Mouse (Mus musculus) right cerebral cortex, postnatal 36 days (tissue): ENCODE results near the gene Proser1.

Experiments used
- DNase-seq, 2 experiments: peaks; one replicate each; pipeline ENCODE4 v3.0.0; 2022; ENCODE audit warnings: low spot score in 2 of 2, mixed read lengths in 1 of 2

Gene Proser1

DNA sequence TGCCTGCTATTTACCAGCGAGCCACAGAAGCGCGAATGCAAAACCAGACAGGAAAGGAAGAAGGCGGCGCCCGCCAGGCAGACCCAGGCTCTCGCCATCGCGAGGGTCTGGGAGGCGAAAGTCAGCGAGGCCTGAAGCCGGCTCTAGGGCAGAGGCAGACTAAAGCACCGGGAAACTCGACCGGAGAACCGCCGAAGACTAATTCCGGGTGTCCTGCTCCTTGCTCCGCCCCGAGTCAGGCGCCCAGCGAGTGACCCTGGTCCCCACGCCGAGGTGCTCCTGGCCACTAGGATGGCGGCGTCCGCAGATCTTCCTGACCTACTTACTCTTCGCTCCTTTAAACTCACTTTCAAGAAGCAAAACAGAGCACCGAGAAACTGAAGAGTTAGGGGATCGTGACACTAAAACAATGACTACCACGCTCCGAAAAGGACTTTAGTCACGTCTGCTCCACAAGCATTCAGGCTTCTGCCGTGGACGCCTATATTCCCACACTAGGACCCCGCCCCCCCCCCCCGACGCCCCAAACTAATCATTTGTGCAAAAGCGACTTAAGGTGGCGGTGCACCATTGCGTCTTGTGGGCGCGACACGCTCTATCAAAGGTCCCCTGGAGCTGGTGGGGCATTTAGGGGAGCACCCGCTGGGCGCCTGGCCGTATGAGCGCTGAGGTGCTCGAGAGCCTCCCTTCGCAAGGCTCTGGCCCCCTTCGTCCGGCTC, at the start of gene Proser1, which contains the start of gene Nhlrc3:
TSS of gene Proser1 (plus strand) at position 621 of the 719 bp plus-strand sequence.
TSS of gene Nhlrc3 (minus strand) at position 287 of the 719 bp plus-strand sequence.
- peak; percentile 91 to 96 for DNase-seq

DNA sequence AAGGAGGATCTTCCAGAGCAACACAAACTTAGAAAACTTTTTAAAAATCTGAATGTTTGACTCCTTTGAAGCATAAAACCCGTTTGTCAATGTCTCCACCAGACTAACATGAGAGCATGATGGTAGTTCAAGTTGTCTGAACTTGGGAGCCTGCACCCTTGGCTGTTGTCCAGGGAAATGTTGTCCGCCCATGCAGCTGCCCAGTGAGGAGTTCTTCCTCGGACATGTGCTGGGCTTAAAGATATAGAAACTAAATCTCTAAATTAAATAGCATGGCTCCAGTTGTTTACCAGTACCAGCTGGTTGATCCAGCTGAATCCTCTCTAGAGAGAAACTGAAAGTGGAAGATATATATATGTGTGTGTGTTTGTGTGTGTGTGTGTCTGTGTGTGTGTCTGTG, 49.5 kb upstream of the Proser1 start:
- no peak for DNase-seq

DNA sequence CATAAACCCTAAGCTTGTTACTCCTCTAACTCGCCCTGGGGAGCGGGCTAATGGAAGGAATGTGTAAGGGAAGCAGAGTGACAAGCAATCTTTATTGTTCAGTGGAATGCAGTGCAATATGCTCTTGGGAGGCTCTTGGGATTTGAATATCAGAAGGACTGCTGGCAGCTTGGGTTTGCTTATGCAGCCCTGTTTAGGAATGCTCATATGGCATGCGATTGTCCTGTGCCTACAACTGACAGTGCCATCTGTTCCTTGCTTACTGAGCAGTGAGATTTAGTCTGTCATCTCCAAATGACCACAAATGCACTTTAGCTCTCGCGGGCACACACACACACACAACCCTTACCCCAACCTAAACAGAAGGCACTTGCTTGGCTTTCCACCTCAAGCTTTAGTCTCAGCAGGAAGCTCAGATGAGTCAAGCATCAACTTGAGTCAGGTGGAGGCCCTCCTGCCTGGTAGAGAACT, 47.4 kb upstream of the Proser1 start:
- DNase-seq = peak; percentile 5 to 14

DNA sequence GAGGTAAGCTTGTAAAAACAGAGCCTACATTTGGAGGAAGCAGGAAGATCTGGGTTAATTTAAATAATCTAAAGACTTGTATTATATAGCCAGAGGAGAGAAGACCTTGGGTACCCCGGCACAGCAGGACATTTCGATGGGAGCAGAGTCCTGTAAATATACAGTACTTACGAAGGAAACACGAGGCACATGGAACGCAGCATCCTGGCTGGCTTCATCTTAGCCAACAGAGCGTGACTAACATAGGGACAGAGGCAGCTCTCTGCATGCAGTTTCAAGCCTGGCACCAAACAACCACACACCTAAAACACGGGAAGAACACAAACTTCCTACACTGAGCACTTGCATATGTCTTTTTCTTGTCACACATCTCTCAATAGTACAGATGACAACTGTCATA, 45.8 kb upstream of the Proser1 start:
- DNase-seq = no peak

DNA sequence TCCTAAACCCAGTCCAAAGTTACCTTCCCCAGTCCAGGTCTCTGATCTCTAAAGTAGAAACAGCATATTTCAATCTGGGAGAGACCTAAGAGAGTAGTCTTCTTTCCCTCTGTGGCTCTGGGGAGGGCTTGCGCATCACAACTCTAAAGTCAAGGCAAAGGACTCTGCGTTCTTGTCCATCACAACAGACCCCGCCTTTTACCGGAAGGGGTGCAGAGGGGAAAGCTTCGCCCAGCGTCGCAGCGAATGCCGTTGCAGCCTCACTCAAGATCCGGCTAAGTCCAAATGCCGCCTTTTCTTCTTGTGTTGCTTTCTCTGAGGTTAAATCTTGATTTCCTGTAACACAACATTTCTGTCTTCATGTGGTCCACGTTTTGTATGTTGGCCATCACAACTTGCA, 41.8 kb upstream of the Proser1 start:
- no peak for DNase-seq

DNA sequence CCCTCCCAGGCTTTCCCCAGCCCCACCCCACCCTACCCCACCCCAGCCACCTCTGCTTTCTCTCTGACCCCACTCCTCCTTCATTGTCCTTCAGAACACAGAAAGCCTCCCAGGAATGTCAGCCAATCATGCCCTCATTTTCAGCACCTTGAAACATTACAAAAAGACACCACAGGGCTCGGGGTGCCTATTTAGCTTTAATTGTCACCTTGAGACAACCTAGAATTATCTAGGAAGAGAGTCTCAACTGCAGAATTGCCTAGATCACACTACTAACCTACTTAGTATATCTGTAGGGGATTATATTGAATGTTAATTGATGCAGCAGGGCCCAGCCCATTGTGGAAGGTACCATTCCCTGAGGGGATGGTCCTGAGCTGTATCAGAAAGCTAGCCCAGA, 40.8 kb upstream of the Proser1 start:
- no peak for DNase-seq

DNA sequence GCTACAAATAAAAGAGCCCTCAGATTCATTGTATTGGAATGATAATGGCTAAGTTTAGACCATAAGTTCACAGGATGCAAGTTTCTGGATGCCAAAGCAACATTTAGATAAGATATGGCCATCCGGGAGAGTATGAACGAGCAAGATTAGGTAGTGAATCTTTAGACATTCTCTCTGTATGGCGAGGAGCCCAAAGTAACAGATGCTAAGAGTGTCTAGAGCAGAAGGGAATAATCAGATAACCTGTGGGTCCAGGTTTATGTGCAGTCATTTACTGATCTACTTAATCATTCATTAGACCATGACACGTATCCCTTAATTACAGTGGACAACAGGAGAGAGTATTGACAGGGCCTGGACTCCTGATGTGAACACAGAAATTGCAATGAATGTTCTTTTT, 39.9 kb upstream of the Proser1 start:
- DNase-seq = no peak

DNA sequence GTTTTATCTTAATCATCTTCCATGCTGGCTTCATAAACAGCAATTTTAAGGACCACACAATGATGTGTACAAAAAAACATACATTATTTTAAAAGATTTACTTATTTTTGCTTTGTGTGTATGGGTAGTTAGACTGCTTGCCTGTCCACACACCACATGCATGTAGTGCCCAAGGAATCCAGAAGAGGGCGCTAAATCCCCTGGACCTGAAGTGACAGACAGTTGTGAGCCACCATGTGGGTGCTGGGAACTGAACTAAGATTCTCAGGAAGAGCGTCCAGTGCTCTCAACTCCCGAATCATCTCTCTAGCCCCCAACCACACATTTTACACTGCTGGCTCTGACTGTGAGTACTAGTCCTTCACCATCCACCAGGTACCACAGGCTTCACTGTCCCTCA, 28.9 kb upstream of the Proser1 start:
- DNase-seq = no peak

DNA sequence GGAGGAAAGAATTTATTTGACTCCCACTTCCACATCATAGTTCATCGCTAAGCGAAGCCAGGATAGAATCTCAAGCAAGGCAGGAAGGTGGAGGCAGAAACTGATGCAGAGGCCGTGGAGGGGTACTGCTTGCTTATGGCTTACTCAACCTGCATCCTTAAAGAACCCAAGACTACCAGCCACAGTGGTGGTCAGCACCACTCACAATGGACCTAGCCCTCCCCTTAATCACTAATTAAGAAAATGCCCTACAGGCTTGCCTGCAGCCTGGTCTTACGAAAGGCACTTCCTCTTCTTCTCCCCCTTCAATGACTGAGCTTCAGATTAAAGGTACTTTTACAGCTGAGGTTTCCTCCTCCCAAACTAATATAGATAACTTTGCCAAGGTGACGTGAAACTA, 26.9 kb upstream of the Proser1 start:
- no peak for DNase-seq

DNA sequence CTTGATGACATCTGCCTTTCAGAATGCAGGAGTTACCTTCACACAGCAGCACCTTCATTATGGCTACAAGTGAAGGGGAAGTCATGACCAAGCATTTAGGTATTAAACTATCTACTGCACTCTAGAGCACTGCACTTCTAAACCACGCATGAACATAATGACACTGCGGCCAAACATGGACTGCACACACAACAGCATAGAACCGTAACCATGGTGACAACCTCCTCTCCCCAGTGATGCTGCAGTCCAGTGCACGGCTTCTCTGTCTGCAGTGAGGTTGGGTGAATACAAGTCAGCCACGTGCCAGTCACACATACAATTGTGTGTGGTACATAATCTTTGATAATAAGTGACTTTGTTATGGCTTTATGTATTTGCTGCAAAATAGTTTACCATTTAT, 17.9 kb upstream of the Proser1 start:
- DNase-seq = no peak

DNA sequence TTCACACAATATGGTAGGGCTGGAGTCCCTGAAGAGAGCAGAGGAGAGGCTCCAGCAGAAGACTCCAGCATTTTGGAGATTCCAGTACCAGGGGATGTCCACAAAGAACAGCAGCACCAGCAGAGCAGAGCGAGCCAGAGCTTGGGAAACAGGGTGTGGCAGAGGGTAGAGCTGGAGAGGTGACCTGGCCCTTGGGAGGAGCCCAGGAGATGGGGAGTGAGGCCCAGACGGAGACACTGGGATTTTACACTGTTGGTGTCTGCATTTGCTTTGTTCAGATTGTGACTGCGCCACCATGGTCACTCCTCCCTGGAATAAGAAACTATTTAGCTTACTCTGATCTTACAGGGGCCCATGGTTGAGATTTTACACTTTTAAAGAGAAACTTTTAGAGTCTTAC, 16.7 kb upstream of the Proser1 start:
- no peak for DNase-seq

DNA sequence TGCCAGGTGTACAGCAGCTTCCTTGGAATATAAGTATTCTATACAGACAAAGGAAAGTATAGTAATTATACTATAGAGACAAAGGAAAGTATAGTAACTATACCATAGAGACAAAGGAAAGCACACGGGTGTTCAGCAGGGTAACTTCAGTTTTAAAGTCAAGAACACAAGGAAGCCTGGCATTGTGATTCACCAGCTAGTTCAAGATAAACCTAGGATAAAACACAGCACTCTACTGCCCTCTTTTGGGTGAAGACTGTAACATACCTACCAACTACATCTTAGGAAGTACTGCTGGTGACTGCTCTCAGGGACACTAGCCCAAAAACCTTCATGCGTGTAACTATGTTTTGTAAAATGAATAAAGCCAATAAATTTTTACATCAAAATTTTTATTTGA, 15.3 kb upstream of the Proser1 start:
- DNase-seq = peak in 1 of 2 experiments; percentile 33

DNA sequence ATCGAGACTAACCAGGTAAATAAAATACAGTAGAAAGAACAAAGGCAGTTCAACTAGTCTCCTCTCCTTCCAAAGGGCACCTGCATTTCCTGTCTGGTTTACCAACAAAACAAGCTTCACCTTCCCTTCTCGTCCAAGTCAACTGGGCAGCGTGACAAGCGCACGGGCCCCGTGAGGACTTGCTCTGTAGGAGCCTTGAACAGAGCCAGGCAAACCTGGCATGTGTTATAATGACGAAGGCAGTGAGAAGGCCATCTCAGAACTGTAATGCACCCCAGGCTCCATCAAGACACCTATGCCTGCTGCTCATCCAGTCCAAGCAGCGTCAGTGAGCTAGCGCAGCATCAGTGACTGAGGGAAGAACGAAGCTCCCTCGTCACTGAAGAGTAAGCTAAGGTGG, 12.8 kb upstream of the Proser1 start:
- DNase-seq = no peak

DNA sequence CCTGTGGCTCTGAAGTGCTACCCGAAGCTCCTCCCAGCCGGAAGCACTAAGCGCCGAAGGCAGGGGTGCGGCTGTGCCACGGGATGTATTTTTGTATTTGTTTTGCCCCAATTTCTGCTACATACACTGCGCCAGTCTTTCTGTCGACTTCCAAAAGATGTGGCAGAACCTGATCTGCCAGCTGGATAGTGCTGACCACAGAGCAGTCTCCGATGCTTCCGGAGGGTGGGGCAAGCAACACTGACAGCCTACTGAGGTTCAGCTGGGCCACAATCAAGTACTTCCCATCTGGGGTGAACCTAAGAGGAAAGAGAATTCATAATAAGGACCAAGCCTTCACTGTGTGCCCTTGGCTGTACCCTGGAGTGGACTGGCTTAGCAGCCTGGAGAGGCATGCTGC, 11.1 kb upstream of the Proser1 start:
- no peak for DNase-seq

DNA sequence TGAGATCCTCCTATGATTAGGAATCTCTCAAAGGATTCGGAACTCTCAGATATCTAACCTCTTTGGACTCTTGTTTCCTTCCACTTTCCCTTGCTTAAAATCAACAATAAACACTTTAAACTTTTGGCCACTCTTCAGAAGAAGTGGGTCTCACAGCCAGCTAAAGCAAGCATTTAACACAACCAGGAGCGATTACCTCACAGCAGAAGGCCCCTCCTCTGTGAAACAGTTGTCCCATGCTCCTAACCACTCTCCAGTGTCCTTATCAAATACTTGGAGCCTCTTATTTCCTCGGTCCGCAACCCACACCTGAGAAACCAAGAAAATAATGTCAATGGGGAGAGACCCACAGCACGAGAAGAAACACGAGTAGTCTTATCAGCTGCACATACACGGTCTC, 10.1 kb upstream of the Proser1 start:
- no peak for DNase-seq

DNA sequence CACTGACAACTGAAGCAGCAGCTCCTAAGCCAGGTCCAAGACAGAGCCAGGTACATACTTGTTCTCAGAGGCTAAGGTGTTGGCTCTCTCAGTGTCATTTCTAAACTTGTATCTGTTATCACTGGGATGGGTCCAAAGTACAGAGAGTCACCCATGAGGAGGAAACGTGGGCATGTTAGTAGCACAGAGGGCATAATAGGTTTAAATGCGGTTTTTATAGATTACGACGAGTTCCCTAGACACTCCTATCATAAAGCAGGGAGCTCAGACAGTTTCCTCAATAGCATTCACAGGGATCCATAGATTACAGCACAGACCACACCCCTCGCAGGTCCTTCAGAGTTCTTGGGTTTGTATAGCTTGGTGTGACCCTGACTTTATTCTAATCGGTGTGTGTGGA, 9.5 kb upstream of the Proser1 start:
- no peak for DNase-seq

DNA sequence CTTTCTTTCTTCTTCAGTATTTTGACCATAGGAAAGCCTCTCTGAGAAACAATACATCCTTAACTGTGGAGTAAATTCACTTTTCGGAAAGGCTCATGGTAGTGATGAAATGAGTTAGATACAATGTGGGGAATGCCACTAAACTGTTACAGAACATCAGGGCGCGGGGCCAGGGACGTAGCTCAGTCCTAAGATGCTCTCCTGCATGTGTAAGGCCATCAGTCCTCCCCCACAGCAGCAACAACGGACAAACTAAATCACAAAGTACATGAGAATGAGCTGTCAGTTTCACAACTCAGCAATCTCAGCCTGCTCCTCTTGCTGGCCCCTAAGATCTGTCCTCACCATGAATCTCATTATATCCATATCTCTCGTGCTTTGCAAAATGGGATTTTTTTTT, 8.9 kb upstream of the Proser1 start:
- no peak for DNase-seq

DNA sequence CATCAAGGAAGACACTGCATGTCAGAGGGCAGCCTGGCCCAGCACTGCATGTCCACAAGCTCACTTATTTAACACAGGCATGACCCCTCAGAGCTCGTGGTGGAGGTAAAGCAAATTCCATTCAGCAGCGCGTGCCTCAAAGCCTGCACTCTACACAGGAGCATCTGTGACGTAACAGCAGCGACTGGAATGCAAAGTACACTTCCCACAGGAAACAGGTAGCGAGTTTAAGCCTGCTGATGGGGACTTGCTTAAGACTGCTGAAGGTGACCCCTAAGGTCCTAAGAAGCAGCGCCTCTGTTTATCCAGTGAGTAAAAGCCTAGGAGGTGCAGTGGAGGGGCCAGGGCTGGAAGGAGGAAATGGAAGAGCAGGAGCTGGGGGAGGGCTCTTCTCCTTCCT, 8.5 kb upstream of the Proser1 start:
- DNase-seq = no peak

DNA sequence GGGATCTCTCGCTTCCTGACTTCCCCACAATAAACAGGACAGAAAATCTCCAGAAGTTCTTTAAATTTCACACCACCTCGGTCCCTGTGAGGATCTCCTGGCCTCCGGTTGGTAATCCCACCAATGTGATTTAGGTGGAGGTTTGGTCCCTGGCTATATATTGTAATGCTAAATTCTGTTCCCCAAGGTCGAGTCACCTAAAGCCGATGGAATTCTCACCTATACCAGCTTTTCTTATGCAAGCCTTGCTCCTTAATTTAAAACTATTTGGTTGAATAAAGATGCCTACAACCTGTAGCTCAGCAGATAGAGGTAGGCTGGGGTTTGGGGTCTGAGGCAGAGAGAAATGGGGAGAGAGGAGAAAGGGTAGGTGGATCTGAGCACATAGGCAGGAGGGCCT, 5.7 kb upstream of the Proser1 start:
- no peak for DNase-seq

DNA sequence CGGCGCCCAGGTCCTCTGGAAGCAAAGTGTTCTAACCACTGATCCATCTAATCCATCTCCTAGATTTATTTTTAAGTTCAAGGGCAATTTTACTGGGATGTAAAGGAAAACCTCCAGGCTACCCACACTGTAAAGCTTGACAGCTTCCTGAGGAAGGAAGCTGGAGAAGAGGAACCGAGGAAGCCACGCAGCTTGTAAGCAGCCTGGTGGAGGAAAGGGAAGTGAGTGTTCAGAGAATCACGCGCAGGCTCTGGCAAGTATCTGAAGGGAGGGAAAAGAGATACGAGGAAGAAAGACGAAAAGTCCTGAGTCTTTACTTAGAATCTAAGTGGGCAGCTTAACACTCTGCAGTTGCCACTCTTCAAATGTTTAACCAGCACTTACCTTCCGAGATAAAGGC, 3.4 kb upstream of the Proser1 start:
- no peak for DNase-seq

DNA sequence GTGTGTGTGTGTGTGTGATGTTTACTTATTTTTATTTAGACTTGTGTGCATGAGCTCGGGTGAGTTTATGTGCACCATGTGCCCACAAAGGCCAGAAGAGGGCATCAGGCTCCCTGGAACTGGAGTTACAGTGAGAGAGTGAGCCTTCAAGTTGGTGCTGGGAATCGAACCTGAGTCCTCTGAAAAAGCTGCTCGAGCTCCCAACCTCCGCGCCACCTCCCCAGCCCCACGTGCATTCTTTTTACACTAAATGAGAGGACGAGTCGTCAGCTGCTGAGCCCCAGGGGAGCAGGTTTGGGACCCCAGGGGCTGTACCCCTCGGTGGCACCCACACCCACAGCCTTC, 793 bp upstream of the Proser1 start:
- DNase-seq = no peak

DNA sequence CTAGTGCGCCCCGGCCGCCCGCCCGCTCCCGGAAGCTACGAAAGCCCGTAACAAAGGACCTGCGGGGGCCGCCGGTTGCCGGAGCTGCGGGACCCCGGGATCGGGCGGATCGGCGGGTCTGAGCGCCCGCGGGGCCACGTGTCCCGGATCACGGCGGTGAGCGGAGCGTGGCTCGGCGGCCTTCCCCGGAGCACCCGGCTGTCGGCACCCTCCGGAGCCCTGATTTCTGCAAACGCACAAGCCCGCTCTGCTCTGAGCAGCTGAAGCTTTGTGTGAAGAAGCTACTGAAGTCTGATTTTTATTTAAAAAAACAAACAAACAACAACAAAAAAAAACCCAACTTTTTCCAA, 274 bp downstream of the Proser1 start:
- no peak for DNase-seq

DNA sequence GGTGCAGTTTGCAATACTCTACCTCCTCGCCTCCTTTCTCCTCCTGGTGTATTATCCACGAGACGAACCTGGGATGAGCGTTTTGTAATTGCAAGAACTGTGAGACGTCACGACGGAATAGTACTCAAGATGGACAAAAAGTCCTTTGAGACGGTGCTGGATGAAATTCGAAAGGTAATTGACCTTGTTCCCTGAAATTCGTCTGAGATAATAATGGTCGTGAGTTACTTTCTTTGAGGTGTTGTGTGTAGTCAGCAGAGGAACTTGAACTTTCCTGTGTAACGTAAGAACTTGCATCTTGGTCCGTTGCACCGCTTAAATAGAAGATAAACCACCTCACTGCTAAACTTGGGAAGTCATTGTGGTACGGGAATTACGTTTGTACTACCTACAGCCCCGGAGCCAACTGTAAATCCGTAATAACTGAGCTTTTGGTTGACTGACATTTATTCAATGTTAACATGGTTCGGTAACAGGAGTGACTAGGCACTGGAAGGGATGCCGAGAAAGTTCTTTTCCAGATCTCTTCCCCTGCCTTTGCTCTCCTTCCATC, 756 bp downstream of the Proser1 start:
- DNase-seq = no peak

DNA sequence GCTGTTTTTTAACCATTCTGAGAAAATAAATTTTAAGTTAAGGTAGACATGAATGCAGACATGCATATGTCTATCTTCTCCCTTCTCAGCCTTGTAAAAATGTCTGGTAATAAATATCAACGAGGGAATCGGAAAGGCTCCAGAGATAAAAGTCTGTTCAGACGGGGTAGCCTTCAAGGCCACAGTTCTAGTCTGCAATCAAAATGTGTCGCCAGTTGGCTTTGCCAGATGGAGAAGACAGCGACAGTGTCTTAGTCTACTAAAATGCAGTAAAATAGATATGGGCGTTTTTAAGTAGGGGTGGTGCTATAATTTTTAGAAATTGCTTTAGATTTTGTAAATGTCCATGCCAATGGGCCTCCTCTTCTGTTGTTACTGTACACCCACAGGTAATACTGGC, 1.9 kb downstream of the Proser1 start:
- no peak for DNase-seq
